Mouse (Mus musculus) hindbrain, embryonic 14.5 days (tissue): ENCODE data around the gene Ak9. TPM values are rescaled to one million over a fixed set of nuclear protein-coding genes. Genes with fewer than 3 reads are reported as not detected.

Source experiments
- ATAC-seq: fragments of 200-750 bp; cut with Nextera tagmentation; 2 replicates; pipeline ENCODE4 v1.8.0; 2017; ENCODE audit warnings: moderate number of reproducible peaks, mild to moderate bottlenecking, moderate TSS enrichment, moderate library complexity; ENCODE audit not compliant: low FRiP score
- DNase-seq: peaks from one replicate; pipeline ENCODE4 v3.0.0-alpha.2; 2015; ENCODE audit warnings: low spot score
- H3K27ac ChIP-seq: fragments of 300-500 bp; sonication (generic); 2 replicates; pipeline ENCODE4 v1.5.1; 2014; ENCODE audit warnings: mild to moderate bottlenecking, moderate library complexity
- H3K27me3 ChIP-seq: fragments of 300-500 bp; sonication (generic); 2 replicates; pipeline ENCODE4 v1.6.1; 2014; ENCODE audit warnings: mild to moderate bottlenecking, low read length, mixed read lengths; ENCODE audit not compliant: control insufficient read depth, insufficient read depth
- H3K36me3 ChIP-seq: fragments of 300-500 bp; sonication (generic); replicated peaks from 2 replicates; pipeline ENCODE4 v1.6.1; 2014; ENCODE audit not compliant: control insufficient read depth, insufficient read depth
- H3K4me1 ChIP-seq: fragments of 300-500 bp; sonication (generic); replicated peaks from 2 replicates; pipeline ENCODE4 v1.6.1; 2014; ENCODE audit warnings: antibody characterized with exemption, low read length, mixed read lengths; ENCODE audit not compliant: control insufficient read depth, insufficient read depth
- H3K4me2 ChIP-seq: fragments of 300-500 bp; sonication (generic); replicated peaks from 2 replicates; pipeline ENCODE4 v1.6.1; 2014; ENCODE audit warnings: mild to moderate bottlenecking, moderate library complexity
- H3K4me3 ChIP-seq: fragments of 300-500 bp; sonication (generic); replicated peaks from 2 replicates; pipeline ENCODE4 v1.5.1; 2014; ENCODE audit warnings: mild to moderate bottlenecking, low read length
- H3K9ac ChIP-seq: fragments of 300-500 bp; sonication (generic); 2 replicates; pipeline ENCODE4 v1.6.1; 2014
- H3K9me3 ChIP-seq: fragments of 300-500 bp; sonication (generic); 2 replicates; pipeline ENCODE4 v1.6.1; 2016; ENCODE audit warnings: low read length; ENCODE audit not compliant: control insufficient read depth
- WGBS: fragments of 180-500 bp; shearing (Covaris S2); extraction: QIAGEN DNeasy Blood & Tissue Kit; methylation state at CpG from one replicate; pipeline ENCODE4 v1.1.7; 2014; 5-methylcytosine and 5-hydroxymethylcytosine counted together
- polyA plus RNA-seq: library from polyadenylated mRNA; unstranded; fragments of >200 nt; fragmentation: Nextera tagmentation; extraction: Ambion mirVana; gene quantifications from 2 replicates; pipeline ENCODE4 v1.2.1, GENCODE M21; 2014

Gene Ak9
- 0.23 and 0.37 TPM in 2 replicates for polyA plus RNA-seq

DNA sequence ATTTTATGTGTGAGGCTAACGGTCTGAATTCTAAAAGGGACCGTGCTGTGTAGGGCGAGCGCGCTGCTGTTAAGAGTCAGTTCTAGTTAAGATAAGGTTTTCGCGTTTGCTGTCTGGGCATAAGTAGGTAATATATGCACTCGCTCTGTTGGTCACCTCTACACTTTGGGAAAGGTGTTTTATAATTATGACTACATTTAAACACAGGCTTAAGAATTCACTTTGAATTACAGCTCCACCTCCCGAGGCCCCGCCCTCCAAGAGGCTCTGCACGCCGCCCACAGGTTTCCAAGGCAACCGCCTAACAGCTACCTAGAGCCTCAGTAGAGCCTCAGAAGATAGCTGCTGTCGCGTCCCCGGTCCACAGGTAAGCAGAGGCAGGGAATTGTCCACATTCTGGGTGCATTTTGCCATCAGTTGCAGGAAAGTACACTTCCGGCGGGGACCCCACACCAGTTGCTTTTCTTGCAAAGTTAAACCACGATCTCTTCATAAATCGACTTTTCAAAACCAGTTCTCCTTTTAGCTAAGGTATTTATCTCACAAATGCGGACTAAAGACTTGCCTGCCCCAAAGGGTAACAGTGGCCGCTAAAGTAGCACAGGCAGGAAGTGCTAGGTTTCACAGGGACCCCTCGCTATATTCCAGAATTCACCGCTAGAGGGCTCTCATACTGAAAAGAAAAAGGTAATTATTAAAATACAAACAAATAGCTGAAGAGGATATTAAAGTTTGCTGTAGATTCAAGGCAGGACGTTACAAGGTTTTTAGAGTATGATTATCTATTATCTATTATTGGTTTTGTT is at the start of gene Ak9:
Gene Ak9, plus strand, starts transcription at position 342 of the 806 bp plus-strand sequence.
- peaks cover 9% of the 10 kb centered on the region for H3K4me1 ChIP-seq
- DNase-seq (peak; percentile 88), ATAC-seq (peak; percentile 82)
- no peaks in the 10 kb centered on the region for H3K9me3 ChIP-seq
- peak within 1 kb of the TSS; percentile 82 for H3K9ac ChIP-seq
- H3K27ac ChIP-seq = peak within 1 kb of the TSS; percentile 59
- H3K4me3 ChIP-seq = peak within 1 kb of the TSS; percentile 76
- 1% methylated on average over 25 of the region's 25 CpGs for WGBS
- H3K27me3 ChIP-seq = no peaks in the 10 kb centered on the region
- no peaks in the 10 kb centered on the region for H3K36me3 ChIP-seq
- peak within 1 kb of the TSS; percentile 77 for H3K4me2 ChIP-seq

DNA sequence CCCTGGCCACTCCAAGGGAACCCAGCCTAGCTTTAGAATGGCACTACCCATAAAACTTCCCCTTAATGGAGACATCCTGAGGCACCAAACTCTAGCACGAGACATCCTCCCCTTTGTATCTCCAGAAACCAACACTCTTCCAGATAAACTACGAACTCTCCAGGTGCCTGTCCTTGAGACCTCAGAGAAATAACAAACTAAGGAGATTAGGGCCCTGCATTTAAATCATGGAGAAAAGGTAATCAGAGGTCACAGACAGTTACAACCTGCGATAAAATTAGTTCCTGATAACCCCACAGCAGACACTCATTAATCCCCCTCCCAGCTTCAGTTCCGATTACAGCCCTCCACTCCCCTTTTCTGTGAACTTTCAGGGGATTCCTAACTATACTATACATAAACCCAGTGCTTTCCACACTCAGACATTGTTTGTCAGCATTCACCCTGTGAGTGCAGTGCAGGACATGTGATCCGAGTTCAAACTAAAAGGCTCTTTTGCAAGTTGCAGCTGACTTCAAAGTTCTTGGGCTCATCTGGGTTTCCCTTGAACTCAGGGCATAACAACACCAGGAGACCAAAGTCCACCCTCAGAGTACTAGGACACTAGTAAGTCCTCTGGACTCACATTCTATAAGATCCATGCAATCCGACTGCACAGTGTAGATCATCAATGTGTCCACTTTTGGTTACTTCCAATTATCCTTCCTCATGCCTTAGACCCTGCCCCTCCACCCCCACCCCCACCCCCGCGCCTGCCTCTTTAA is 43.4 kb upstream of the Ak9 start:
- Histone ChIP-seq H3K9me3 (no peaks in the 10 kb centered on the region), H3K4me3 (no peak overlapping the region), H3K36me3 (peaks cover 21% of the 10 kb centered on the region; the same call in 1 of the 2 replicates), H3K4me2 (no peak overlapping the region), H3K9ac (no peak overlapping the region), H3K27me3 (no peaks in the 10 kb centered on the region), H3K4me1 (no peaks in the 10 kb centered on the region), H3K27ac (no peak overlapping the region)
- no peak for ATAC-seq
- WGBS = 61% methylated on average over 8 of the region's 8 CpGs
- DNase-seq = no peak

DNA sequence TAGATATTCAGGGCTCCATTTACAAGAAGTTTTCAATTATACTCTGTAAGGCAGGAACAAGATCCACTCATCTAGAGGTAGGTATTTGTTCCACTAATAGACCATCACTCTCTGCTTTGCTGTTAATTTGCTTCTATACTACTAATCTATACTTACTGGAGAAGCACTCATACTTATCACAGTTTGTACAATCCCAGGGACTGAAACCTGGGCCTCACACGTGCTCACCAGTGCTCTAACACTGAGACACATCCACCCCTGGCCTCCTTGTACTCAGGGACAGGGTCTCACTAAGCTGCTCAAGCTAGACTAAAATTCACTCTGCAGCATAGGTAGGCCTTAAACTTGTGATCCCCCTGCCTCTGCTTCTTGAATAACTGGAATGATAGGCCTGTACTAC is 42.6 kb upstream of the Ak9 start:
- Histone ChIP-seq H3K9me3 (no peaks in the 10 kb centered on the region), H3K27me3 (no peaks in the 10 kb centered on the region), H3K4me3 (no peak overlapping the region), H3K4me1 (no peaks in the 10 kb centered on the region), H3K9ac (no peak overlapping the region), H3K4me2 (no peak overlapping the region), H3K36me3 (peaks cover 14% of the 10 kb centered on the region; the same call in 1 of the 2 replicates), H3K27ac (no peak overlapping the region)
- ATAC-seq (no peak), DNase-seq (no peak)
- WGBS = 60% methylated on average over 1 of the region's 1 CpGs

DNA sequence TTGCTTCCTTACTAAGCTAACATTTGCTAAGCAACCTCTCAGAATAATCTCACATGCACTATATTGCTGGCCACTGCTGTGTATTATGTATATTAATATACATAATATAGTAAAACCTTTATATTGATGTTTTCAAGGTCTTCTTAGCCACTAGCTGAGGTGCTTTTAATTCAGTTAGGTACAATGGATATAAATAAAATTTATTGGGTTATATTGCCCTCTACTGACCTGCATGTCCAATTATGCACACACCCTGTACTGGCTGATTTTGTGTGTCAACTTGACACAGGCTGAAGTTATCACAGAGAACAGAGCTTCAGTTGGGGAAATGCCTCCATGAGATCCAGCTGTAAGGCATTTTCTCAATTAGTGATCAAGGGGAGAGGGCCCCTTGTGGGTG is 41.9 kb upstream of the Ak9 start:
- no peaks in the 10 kb centered on the region for H3K4me1 ChIP-seq
- H3K9me3 ChIP-seq = no peaks in the 10 kb centered on the region
- H3K27ac ChIP-seq = no peak overlapping the region
- no peak overlapping the region for H3K4me2 ChIP-seq
- no peak overlapping the region for H3K4me3 ChIP-seq
- DNase-seq = no peak
- H3K27me3 ChIP-seq = no peaks in the 10 kb centered on the region
- no peak for ATAC-seq
- peaks cover 14% of the 10 kb centered on the region; the same call in 1 of the 2 replicates for H3K36me3 ChIP-seq
- no peak overlapping the region for H3K9ac ChIP-seq

DNA sequence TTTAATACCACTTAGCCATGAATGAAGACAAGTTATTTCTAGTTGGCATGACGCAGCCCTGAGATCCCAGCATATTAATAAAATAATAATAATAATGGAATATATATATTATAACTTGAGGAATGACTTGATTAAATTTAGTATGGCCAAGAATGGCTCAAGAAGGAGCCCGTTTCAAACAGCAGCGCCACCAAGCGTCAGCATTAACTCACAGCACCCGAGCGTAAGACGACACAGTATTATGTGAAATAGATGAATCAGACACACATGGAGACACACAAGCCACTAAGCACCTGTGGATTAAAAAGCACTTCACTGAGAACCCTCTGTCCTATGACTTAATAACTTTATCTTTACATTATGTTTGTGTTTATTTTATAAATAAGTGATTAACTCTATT is 31.9 kb upstream of the Ak9 start:
- no peak for ATAC-seq
- WGBS = 48% methylated on average over 7 of the region's 7 CpGs
- H3K9ac ChIP-seq = no peak overlapping the region
- no peaks in the 10 kb centered on the region for H3K4me1 ChIP-seq
- no peaks in the 10 kb centered on the region for H3K9me3 ChIP-seq
- no peaks in the 10 kb centered on the region for H3K27me3 ChIP-seq
- H3K27ac ChIP-seq = no peak overlapping the region
- peaks cover 15% of the 10 kb centered on the region for H3K36me3 ChIP-seq
- H3K4me3 ChIP-seq = no peak overlapping the region
- H3K4me2 ChIP-seq = no peak overlapping the region
- no peak for DNase-seq

DNA sequence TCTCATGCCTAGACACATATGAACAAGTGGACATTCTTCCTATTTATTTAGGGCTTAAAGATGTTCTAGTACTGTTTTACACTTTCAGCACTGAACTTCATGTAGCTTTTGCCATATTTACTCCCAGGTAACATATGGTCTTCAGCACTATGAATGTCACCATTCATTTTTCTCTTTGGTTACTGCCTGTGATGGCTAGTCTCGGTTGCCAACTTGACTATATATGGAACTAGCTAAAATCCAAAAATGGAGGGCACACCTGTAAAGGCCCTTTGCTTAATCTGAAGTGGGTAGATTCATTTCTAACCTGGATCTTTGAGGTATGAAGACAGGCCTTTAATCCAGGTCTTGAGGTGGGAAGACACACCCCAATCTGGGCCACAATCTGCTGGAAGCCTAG is 28.9 kb upstream of the Ak9 start:
- Histone ChIP-seq H3K4me3 (no peak overlapping the region), H3K27me3 (no peaks in the 10 kb centered on the region), H3K27ac (no peak overlapping the region), H3K9me3 (no peaks in the 10 kb centered on the region), H3K36me3 (peaks cover 9% of the 10 kb centered on the region), H3K4me1 (no peaks in the 10 kb centered on the region), H3K4me2 (no peak overlapping the region), H3K9ac (no peak overlapping the region)
- no peak for ATAC-seq
- DNase-seq = no peak
- 93% methylated on average over 1 of the region's 1 CpGs for WGBS

DNA sequence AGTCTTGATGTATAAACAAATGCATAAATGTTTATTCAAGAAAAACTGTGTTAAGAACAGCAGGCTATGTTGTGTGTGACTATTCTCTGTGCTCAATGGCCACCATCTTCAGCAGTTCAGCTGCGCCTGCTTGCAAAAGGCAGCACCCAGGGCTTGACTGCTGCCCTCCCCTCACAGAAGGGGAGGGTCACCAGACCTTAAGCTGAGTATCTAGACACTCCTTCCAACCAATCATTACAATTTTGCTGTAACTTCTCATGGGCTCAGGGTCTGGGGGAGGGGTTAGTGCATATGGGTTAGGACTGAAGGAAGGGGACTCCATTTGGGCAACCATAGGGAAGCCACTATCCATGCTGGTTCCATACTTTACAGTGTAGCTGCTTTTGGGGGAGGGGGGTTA is 25.0 kb upstream of the Ak9 start:
- ATAC-seq = no peak

DNA sequence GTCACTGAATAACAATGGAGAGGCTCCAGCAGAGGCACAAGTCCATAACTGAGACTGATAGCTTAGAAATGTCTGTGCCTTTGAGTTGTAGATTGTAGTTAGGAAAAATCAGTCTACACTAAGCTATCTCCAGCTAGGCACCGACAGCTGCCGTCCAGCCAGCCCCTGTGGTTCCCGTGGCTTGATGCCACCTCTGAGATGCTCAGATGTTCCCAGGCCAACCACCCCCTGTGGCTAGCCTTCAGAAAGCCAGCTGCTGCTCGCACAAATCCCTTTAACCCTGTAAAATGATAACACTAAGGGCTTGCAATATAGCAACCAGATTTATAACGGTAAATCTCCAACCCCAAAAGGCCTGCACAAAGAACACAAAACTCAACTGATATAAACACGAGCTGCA is 23.6 kb upstream of the Ak9 start:
- Histone ChIP-seq H3K4me2 (no peak overlapping the region), H3K9me3 (no peaks in the 10 kb centered on the region), H3K36me3 (peaks cover 9% of the 10 kb centered on the region), H3K27ac (no peak overlapping the region), H3K4me3 (no peak overlapping the region), H3K9ac (no peak overlapping the region), H3K4me1 (no peaks in the 10 kb centered on the region; the same call in 1 of the 2 replicates), H3K27me3 (no peaks in the 10 kb centered on the region)
- no peak for ATAC-seq
- no peak for DNase-seq
- WGBS = 44% methylated on average over 6 of the region's 6 CpGs

More for the DNA sequence above, 25.0 kb upstream of the Ak9 start:
- no peak for DNase-seq
- 100% methylated on average over 1 of the region's 1 CpGs for WGBS
- Histone ChIP-seq H3K27ac (no peak overlapping the region), H3K36me3 (peaks cover 9% of the 10 kb centered on the region), H3K4me1 (no peaks in the 10 kb centered on the region; the same call in 1 of the 2 replicates), H3K4me2 (no peak overlapping the region), H3K27me3 (no peaks in the 10 kb centered on the region), H3K4me3 (no peak overlapping the region), H3K9me3 (no peaks in the 10 kb centered on the region), H3K9ac (no peak overlapping the region)

DNA sequence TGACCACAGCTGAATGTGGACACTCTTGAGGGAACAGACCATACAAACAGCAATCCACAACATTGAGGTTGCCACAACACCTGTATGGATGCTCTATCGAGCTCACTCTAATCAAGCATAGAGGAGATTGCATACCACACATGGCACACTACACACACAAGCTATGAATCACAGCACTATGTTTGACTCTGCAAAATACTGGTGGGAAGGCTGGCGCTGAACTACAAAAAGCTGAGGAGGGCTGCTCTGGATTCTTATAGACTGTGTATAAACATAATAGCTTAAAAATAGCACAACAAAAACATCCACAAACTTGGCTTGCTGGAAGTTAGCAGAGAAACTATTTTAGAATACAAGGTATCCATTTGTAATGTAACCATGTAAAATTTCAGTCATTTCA is 23.0 kb upstream of the Ak9 start:
- 97% methylated on average over 2 of the region's 2 CpGs for WGBS
- no peak for DNase-seq

More for the DNA sequence above, 23.0 kb upstream of the Ak9 start:
- peaks cover 9% of the 10 kb centered on the region for H3K36me3 ChIP-seq
- no peak for ATAC-seq
- no peak overlapping the region for H3K4me3 ChIP-seq
- no peaks in the 10 kb centered on the region for H3K9me3 ChIP-seq
- no peak overlapping the region for H3K4me2 ChIP-seq
- H3K9ac ChIP-seq = no peak overlapping the region
- H3K27me3 ChIP-seq = no peaks in the 10 kb centered on the region
- no peaks in the 10 kb centered on the region; the same call in 1 of the 2 replicates for H3K4me1 ChIP-seq
- H3K27ac ChIP-seq = no peak overlapping the region
